Mouse (Mus musculus) neural tube, embryonic 13.5 days (tissue): Measurements from ENCODE around the gene Bmp6. TPM values are rescaled to one million over a fixed set of nuclear protein-coding genes. Genes with fewer than 3 reads are reported as not detected.

Source experiments
- ATAC-seq: fragments of 200-750 bp; cut with Nextera tagmentation; 2 replicates; pipeline ENCODE4 v1.8.0; 2017; ENCODE audit warnings: low read depth, mild to moderate bottlenecking, moderate TSS enrichment, moderate library complexity
- H3K27ac ChIP-seq: fragments of 300-500 bp; sonication (generic); replicated peaks from 2 replicates; pipeline ENCODE4 v1.5.1; 2015; ENCODE audit warnings: moderate library complexity, mild to moderate bottlenecking, inconsistent platforms
- H3K27me3 ChIP-seq: fragments of 300-500 bp; sonication (generic); 2 replicates; pipeline ENCODE4 v1.6.1; 2015; ENCODE audit warnings: mild to moderate bottlenecking, inconsistent platforms
- H3K36me3 ChIP-seq: fragments of 300-500 bp; sonication (generic); 2 replicates; pipeline ENCODE4 v1.6.1; 2015; ENCODE audit warnings: mild to moderate bottlenecking, inconsistent platforms
- H3K4me1 ChIP-seq: fragments of 300-500 bp; sonication (generic); replicated peaks from 2 replicates; pipeline ENCODE4 v1.6.1; 2015; ENCODE audit warnings: inconsistent platforms
- H3K4me2 ChIP-seq: fragments of 300-500 bp; sonication (generic); 2 replicates; pipeline ENCODE4 v1.6.1; 2015; ENCODE audit warnings: inconsistent platforms, mild to moderate bottlenecking, moderate library complexity
- H3K4me3 ChIP-seq: fragments of 300-500 bp; sonication (generic); 2 replicates; pipeline ENCODE4 v1.5.1; 2015; ENCODE audit warnings: mild to moderate bottlenecking, inconsistent platforms
- H3K9ac ChIP-seq: fragments of 300-500 bp; sonication (generic); 2 replicates; pipeline ENCODE4 v1.6.1; 2015; ENCODE audit warnings: moderate library complexity, mild to moderate bottlenecking, inconsistent platforms
- H3K9me3 ChIP-seq: fragments of 300-500 bp; sonication (generic); 2 replicates; pipeline ENCODE4 v1.6.1; 2016; ENCODE audit warnings: inconsistent platforms
- WGBS: fragments of 180-500 bp; shearing (Covaris S2); methylation state at CpG from one replicate; pipeline ENCODE4 v1.1.7; 2015; 5-methylcytosine and 5-hydroxymethylcytosine counted together
- polyA plus RNA-seq: library from polyadenylated mRNA; unstranded; fragments of >200 nt; fragmentation: Nextera tagmentation; extraction: Ambion mirVana; gene quantifications from 2 replicates; pipeline ENCODE4 v1.2.1, GENCODE M21; 2015

The Bmp6 gene
- polyA plus RNA-seq, 1 experiment from 2014 or later = 2.7 TPM

GRCm38 (mm10) chr13:38448516-38449015 is 103.7 kb downstream of the Bmp6 start:
- 79% methylated on average over 6 of the region's 6 CpGs for WGBS
- Histone ChIP-seq H3K4me3 (no peak overlapping the region), H3K9me3 (no peaks in the 10 kb centered on the region), H3K27me3 (no peaks in the 10 kb centered on the region), H3K4me1 (no peaks in the 10 kb centered on the region), H3K9ac (no peak overlapping the region), H3K4me2 (no peak overlapping the region), H3K27ac (no peak overlapping the region), H3K36me3 (no peaks in the 10 kb centered on the region)
- ATAC-seq = no peak

- Histone ChIP-seq H3K27me3 (no peaks in the 10 kb centered on the region), H3K9me3 (no peaks in the 10 kb centered on the region), H3K4me3 (no peak overlapping the region), H3K4me2 (no peak overlapping the region), H3K4me1 (no peaks in the 10 kb centered on the region), H3K9ac (no peak overlapping the region), H3K27ac (no peak overlapping the region), H3K36me3 (no peaks in the 10 kb centered on the region)
- 79% methylated on average over 20 of the region's 20 CpGs for WGBS
- no peak for ATAC-seq
Observed at GRCm38 (mm10) chr13:38450051-38450971, 105.4 kb downstream of the Bmp6 start.

- 79% methylated on average over 5 of the region's 5 CpGs for WGBS
- Histone ChIP-seq H3K27me3 (no peaks in the 10 kb centered on the region), H3K36me3 (no peaks in the 10 kb centered on the region), H3K9me3 (no peaks in the 10 kb centered on the region), H3K27ac (no peak overlapping the region), H3K4me2 (no peak overlapping the region), H3K9ac (no peak overlapping the region), H3K4me3 (no peak overlapping the region), H3K4me1 (no peaks in the 10 kb centered on the region)
- no peak for ATAC-seq
Observed at GRCm38 (mm10) chr13:38451446-38451845, 106.5 kb downstream of the Bmp6 start.

- Histone ChIP-seq H3K27ac (no peak overlapping the region), H3K4me3 (no peak overlapping the region), H3K4me1 (no peaks in the 10 kb centered on the region), H3K27me3 (no peaks in the 10 kb centered on the region), H3K9ac (no peak overlapping the region), H3K36me3 (no peaks in the 10 kb centered on the region), H3K4me2 (no peak overlapping the region), H3K9me3 (no peaks in the 10 kb centered on the region)
- 72% methylated on average over 1 of the region's 1 CpGs for WGBS
- no peak for ATAC-seq
Observed at GRCm38 (mm10) chr13:38463410-38463809, 118.5 kb downstream of the Bmp6 start.

- Histone ChIP-seq H3K9ac (no peak overlapping the region), H3K4me3 (no peak overlapping the region), H3K4me1 (no peaks in the 10 kb centered on the region), H3K27ac (no peak overlapping the region), H3K27me3 (no peaks in the 10 kb centered on the region), H3K4me2 (no peak overlapping the region), H3K9me3 (no peaks in the 10 kb centered on the region), H3K36me3 (no peaks in the 10 kb centered on the region)
- ATAC-seq = no peak
- WGBS = 81% methylated on average over 5 of the region's 5 CpGs
Observed at GRCm38 (mm10) chr13:38470882-38471281, 126.0 kb downstream of the Bmp6 start.

- no peaks in the 10 kb centered on the region for H3K36me3 ChIP-seq
- H3K4me2 ChIP-seq = no peak overlapping the region
- H3K27me3 ChIP-seq = no peaks in the 10 kb centered on the region
- no peak for ATAC-seq
- WGBS = 92% methylated on average over 4 of the region's 4 CpGs
- no peak overlapping the region for H3K9ac ChIP-seq
- H3K4me1 ChIP-seq = peaks cover 4% of the 10 kb centered on the region
- H3K9me3 ChIP-seq = no peaks in the 10 kb centered on the region
- H3K4me3 ChIP-seq = no peak overlapping the region
- no peak overlapping the region for H3K27ac ChIP-seq
Observed at GRCm38 (mm10) chr13:38472636-38473035, 127.7 kb downstream of the Bmp6 start.

GRCm38 (mm10) chr13:38473497-38473896 is 128.6 kb downstream of the Bmp6 start:
- ATAC-seq = no peak
- H3K9me3 ChIP-seq = no peaks in the 10 kb centered on the region
- no peak overlapping the region for H3K27ac ChIP-seq
- H3K27me3 ChIP-seq = no peaks in the 10 kb centered on the region
- no peaks in the 10 kb centered on the region for H3K36me3 ChIP-seq
- H3K4me1 ChIP-seq = peaks cover 4% of the 10 kb centered on the region
- no peak overlapping the region for H3K4me2 ChIP-seq
- 92% methylated on average over 6 of the region's 6 CpGs for WGBS
- no peak overlapping the region for H3K9ac ChIP-seq
- H3K4me3 ChIP-seq = no peak overlapping the region

GRCm38 (mm10) chr13:38476936-38477335 is 132.0 kb downstream of the Bmp6 start:
- H3K36me3 ChIP-seq = no peaks in the 10 kb centered on the region
- no peaks in the 10 kb centered on the region for H3K27me3 ChIP-seq
- H3K9ac ChIP-seq = no peak overlapping the region
- no peak overlapping the region for H3K4me3 ChIP-seq
- peaks cover 4% of the 10 kb centered on the region for H3K4me1 ChIP-seq
- 36% methylated on average over 8 of the region's 8 CpGs for WGBS
- no peak for ATAC-seq
- no peak overlapping the region for H3K27ac ChIP-seq
- H3K4me2 ChIP-seq = no peak overlapping the region
- H3K9me3 ChIP-seq = no peaks in the 10 kb centered on the region

- Histone ChIP-seq H3K4me3 (no peak overlapping the region), H3K4me2 (no peak overlapping the region), H3K27ac (no peak overlapping the region), H3K4me1 (peaks cover 4% of the 10 kb centered on the region), H3K9ac (no peak overlapping the region), H3K9me3 (no peaks in the 10 kb centered on the region), H3K27me3 (no peaks in the 10 kb centered on the region), H3K36me3 (no peaks in the 10 kb centered on the region)
- WGBS = 96% methylated on average over 7 of the region's 7 CpGs
- no peak for ATAC-seq
Observed at GRCm38 (mm10) chr13:38481021-38481420, 136.1 kb downstream of the Bmp6 start.

GRCm38 (mm10) chr13:38484701-38485100 is 139.8 kb downstream of the Bmp6 start:
- Histone ChIP-seq H3K27me3 (no peaks in the 10 kb centered on the region), H3K36me3 (no peaks in the 10 kb centered on the region), H3K4me3 (no peak overlapping the region), H3K4me2 (no peak overlapping the region), H3K27ac (no peak overlapping the region), H3K9ac (no peak overlapping the region), H3K4me1 (0 out of 2 replicates have a peak, but pooled peaks cover 5% of the 10 kb centered on the region), H3K9me3 (no peaks in the 10 kb centered on the region)
- no peak for ATAC-seq
- WGBS = 84% methylated on average over 5 of the region's 5 CpGs

- Histone ChIP-seq H3K36me3 (no peaks in the 10 kb centered on the region), H3K27ac (no peak overlapping the region), H3K27me3 (no peaks in the 10 kb centered on the region), H3K9ac (no peak overlapping the region), H3K9me3 (no peaks in the 10 kb centered on the region), H3K4me3 (no peak overlapping the region), H3K4me1 (0 out of 2 replicates have a peak, but pooled peaks cover 5% of the 10 kb centered on the region), H3K4me2 (no peak overlapping the region)
- ATAC-seq = no peak
- WGBS = 89% methylated on average over 6 of the region's 6 CpGs
Observed at GRCm38 (mm10) chr13:38486767-38487166, 141.9 kb downstream of the Bmp6 start.

- Histone ChIP-seq H3K36me3 (peaks cover 25% of the 10 kb centered on the region), H3K9ac (no peak overlapping the region), H3K27me3 (no peaks in the 10 kb centered on the region), H3K27ac (no peak overlapping the region), H3K9me3 (no peaks in the 10 kb centered on the region), H3K4me3 (no peak overlapping the region), H3K4me2 (no peak overlapping the region), H3K4me1 (no peaks in the 10 kb centered on the region)
- WGBS = 64% methylated on average over 3 of the region's 3 CpGs
- ATAC-seq = no peak
Observed at GRCm38 (mm10) chr13:38496715-38497114, 151.8 kb downstream of the Bmp6 start.
